Mouse (Mus musculus) embryonic facial prominence, embryonic 10.5 days (tissue): ENCODE results near the gene Tuft1. TPM values are rescaled to one million over a fixed set of nuclear protein-coding genes. Genes with fewer than 3 reads are reported as not detected.
"Not testable (repeated sequence)": the region's sequence is repeated elsewhere in the genome, so short reads cannot be mapped to it uniquely, and the experiment has no call there.

Experiments
- DNase-seq: peaks from one replicate; pipeline ENCODE4 v3.0.0-alpha.2; 2017; ENCODE audit warnings: low spot score
- H3K27ac ChIP-seq: fragments of 300-500 bp; sonication (generic); replicated peaks from 2 replicates; pipeline ENCODE4 v1.5.1; 2016; ENCODE audit warnings: mild to moderate bottlenecking
- H3K27me3 ChIP-seq: fragments of 300-500 bp; sonication (generic); replicated peaks from 2 replicates; pipeline ENCODE4 v1.6.1; 2016; ENCODE audit warnings: low read depth, mild to moderate bottlenecking; ENCODE audit not compliant: poor library complexity, severe bottlenecking
- H3K36me3 ChIP-seq: fragments of 300-500 bp; sonication (generic); replicated peaks from 2 replicates; pipeline ENCODE4 v1.6.1; 2016; ENCODE audit warnings: mild to moderate bottlenecking, moderate library complexity
- H3K4me1 ChIP-seq: fragments of 300-500 bp; sonication (generic); 2 replicates; pipeline ENCODE4 v1.6.1; 2016
- H3K4me3 ChIP-seq: fragments of 300-500 bp; sonication (generic); 2 replicates; pipeline ENCODE4 v1.5.1; 2016; ENCODE audit warnings: mild to moderate bottlenecking, moderate library complexity
- H3K9me3 ChIP-seq: fragments of 300-500 bp; sonication (generic); 2 replicates; pipeline ENCODE4 v1.6.1; 2016; ENCODE audit warnings: mild to moderate bottlenecking
- WGBS: fragments of 180-500 bp; shearing (Covaris S2); methylation state at CpG from one replicate; pipeline ENCODE4 v1.1.7; 2016; 5-methylcytosine and 5-hydroxymethylcytosine counted together
- polyA plus RNA-seq: library from polyadenylated mRNA; unstranded; fragments of >200 nt; fragmentation: Nextera tagmentation; extraction: Ambion mirVana; gene quantifications from 2 replicates; pipeline ENCODE4 v1.2.1, GENCODE M21; 2016

The Tuft1 gene
- 4.2 and 4.7 TPM in 2 replicates for polyA plus RNA-seq

DNA sequence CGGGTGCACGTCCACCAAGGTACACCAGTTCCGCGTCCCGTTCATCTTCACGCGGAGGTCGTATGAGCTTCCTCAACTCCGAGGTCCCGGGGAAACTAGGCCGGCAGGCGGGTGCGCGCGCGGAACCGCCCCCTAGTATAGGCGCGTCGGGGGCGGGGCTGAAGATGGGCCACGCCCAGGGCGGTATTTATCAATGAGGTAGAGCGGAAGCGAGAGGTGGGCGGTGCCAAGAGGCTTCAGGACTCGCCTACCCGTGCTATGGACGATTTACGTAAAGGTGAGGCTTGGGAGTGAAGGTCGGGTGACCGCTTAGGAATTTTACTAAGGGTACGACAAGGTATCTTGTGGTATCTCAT lies at the start of gene Tuft1:
Gene Tuft1, minus strand, starts transcription at position 133 of the 356 bp plus-strand sequence.
- H3K27ac ChIP-seq, DNase-seq, H3K4me1 ChIP-seq, H3K36me3 ChIP-seq, H3K9me3 ChIP-seq: not testable (repeated sequence)
- peak within 1 kb of the TSS; percentile 55 for H3K4me3 ChIP-seq
- under 1% methylated on average over 23 of the region's 33 CpGs for WGBS
- peaks cover 27% of the 10 kb centered on the region for H3K27me3 ChIP-seq

DNA sequence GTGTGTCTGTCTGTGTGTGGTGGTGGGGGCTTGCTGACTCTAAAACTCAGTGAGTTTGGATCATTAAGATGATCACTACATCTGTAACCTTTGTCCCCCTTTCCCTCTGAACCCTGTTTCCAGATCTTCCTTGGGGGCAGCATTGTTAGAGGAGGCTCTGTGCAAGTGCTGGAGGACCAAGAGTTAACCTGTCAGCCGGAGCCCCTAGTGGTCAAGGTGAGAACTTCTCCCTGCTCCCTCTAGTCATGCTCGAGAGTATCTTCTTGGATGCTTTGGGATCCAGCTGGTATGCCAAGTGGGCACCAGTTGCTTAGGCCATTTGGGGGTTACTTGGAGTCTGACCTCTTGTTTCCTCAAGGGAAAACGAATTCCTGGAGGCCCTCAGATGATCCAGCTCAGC lies 44.7 kb upstream of the Tuft1 start:
- not testable (repeated sequence) for H3K36me3 ChIP-seq, H3K4me1 ChIP-seq, H3K9me3 ChIP-seq, DNase-seq, H3K4me3 ChIP-seq, H3K27ac ChIP-seq, H3K27me3 ChIP-seq
- WGBS: 30% methylated on average over 3 of the region's 3 CpGs

DNA sequence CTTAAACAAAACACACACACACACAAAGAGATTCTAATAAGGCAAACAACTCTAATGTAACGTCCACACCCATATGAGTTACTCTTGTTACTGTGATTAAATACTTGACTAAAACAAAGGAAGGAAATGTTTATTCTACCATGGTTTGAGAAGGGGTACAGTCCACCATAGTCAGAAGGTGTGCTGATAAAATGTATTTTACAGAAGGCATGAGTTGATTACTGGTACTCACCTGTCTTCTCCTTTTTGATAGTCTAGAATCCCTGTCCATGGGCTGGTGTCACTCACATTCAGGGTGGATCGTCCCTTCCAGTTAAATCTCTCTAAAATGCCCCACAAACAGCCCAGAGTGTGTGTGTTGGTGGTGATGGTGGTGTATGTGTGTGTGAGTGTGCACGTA lies 44.2 kb upstream of the Tuft1 start:
- no peak for DNase-seq
- 87% methylated on average over 3 of the region's 3 CpGs for WGBS
- Histone ChIP-seq H3K4me3 (no peak overlapping the region), H3K4me1 (no peaks in the 10 kb centered on the region), H3K27me3 (no peaks in the 10 kb centered on the region), H3K36me3 (no peaks in the 10 kb centered on the region), H3K9me3 (peaks cover 3% of the 10 kb centered on the region; the same call in 1 of the 2 replicates), H3K27ac (no peak overlapping the region)

DNA sequence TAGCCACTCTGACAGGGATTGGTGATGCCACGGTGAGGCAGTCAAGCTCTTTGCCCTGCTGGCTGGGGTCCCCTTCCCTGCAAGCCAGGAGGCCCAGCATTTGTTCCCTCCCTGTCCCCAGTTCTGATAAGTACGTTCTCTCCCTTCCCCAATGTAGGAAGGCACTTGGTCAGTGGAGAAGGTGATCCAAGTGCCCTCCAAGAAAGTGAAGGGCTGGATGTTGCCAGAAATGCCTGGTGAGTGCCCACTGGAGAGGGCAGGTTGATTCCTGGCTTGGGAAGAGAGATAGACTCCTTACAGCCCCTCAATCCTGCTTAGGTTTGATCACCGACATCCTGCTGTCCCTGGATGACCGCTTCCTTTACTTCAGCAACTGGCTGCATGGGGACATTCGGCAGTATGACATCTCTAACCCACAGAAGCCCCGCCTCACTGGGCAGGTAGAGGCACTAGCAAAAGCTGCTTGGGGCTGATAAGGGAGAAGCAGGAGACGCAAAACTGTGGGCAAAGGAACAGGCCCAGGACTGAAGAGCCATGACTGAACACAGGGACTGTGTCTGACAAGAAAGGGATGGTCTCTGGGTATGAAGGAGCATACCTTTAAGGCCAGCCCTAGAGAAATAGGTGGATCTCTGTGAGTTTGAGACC lies 43.6 kb upstream of the Tuft1 start:
- H3K27me3 ChIP-seq, DNase-seq, H3K27ac ChIP-seq, H3K36me3 ChIP-seq, H3K4me3 ChIP-seq, H3K4me1 ChIP-seq, H3K9me3 ChIP-seq: not testable (repeated sequence)
- WGBS: 84% methylated on average over 7 of the region's 7 CpGs

- H3K27me3 ChIP-seq, H3K4me3 ChIP-seq, H3K9me3 ChIP-seq, H3K27ac ChIP-seq, DNase-seq, H3K36me3 ChIP-seq: not testable (repeated sequence)
- 87% methylated on average over 4 of the region's 4 CpGs for WGBS
- peaks cover 12% of the 10 kb centered on the region for H3K4me1 ChIP-seq
Observed at GRCm38 (mm10) chr3:94696257-94696656, 37.6 kb upstream of the Tuft1 start.

- not testable (repeated sequence) for H3K27ac ChIP-seq, H3K4me3 ChIP-seq, DNase-seq, H3K9me3 ChIP-seq, H3K27me3 ChIP-seq, H3K36me3 ChIP-seq
- peaks cover 12% of the 10 kb centered on the region for H3K4me1 ChIP-seq
- 87% methylated on average over 6 of the region's 6 CpGs for WGBS
Observed at GRCm38 (mm10) chr3:94695591-94695990, 36.9 kb upstream of the Tuft1 start.

DNA sequence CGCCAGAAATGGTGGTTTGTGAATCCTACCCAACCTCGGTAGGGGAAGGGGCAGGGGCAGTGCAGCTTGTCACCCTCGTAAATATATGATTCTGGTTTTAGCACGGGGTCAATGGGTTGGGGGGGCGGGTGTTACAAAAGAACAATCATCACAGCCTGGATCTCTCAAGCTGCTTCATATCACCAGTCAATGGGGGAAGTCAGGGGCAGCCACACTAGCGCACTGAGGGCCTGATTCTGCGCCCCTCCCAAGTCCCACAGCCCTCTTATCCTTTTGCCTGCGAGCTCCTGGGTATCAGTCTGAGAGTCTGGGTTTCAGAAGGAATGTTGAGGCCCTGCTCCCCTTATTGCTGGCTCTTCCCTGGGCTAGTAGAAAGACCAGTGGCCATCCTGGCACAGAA lies 35.2 kb upstream of the Tuft1 start:
- not testable (repeated sequence) for H3K27ac ChIP-seq, DNase-seq, H3K9me3 ChIP-seq, H3K27me3 ChIP-seq, H3K36me3 ChIP-seq, H3K4me3 ChIP-seq
- WGBS: 78% methylated on average over 7 of the region's 8 CpGs
- peaks cover 12% of the 10 kb centered on the region for H3K4me1 ChIP-seq

DNA sequence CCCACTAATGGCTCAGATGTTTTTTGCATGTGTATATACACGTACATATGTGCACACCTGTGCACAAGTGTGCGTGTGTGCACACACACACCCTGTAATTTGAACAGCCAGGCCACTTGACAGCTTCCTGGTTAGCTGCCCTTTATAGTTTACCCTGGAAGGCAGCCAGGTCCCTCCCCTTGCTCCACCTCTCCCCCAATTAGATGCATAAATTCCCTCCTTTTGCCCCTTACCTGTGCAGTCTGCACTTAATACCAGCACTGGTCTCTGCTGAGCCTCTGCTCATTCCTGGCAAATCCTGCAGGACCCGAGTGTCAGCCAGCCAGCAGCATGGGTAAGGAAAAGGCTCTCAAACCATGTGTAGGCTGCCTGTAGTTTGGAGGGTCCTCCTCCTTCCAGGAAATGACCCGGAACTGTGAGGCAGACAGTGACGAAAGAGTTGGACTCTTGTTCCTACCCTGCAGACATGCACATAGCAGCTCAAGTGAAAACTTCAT lies 34.7 kb upstream of the Tuft1 start, which contains the start of gene Selenbp2:
Gene Selenbp2, plus strand, starts transcription at position 228 of the 497 bp plus-strand sequence.
- peaks cover 12% of the 10 kb centered on the region for H3K4me1 ChIP-seq
- H3K4me3 ChIP-seq: no peak within 1 kb of the TSS
- H3K27ac ChIP-seq: no peak within 1 kb of the TSS
- H3K27me3 ChIP-seq: no peaks in the 10 kb centered on the region
- H3K9me3 ChIP-seq: no peaks in the 10 kb centered on the region
- no peak for DNase-seq
- H3K36me3 ChIP-seq: no peaks in the 10 kb centered on the region
- 64% methylated on average over 5 of the region's 5 CpGs for WGBS

DNA sequence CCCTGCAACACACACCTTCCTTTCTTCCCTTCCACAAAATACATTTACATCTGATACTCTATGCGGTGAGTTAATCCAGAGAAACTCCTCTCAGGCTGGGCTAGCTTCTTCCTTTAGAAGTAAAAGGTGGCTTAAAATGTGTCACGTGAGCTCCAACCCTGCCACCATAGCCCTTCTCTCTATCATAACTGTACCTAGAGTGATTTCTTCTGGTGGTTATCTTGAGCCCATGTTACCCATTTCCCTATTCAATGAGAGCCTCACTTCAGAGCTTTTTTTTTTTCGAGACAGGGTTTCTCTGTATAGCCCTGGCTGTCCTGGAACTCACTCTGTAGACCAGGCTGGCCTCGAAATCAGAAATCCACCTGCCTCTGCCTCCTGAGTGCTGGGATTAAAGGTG lies 33.0 kb upstream of the Tuft1 start:
- not testable (repeated sequence) for H3K27ac ChIP-seq, H3K4me3 ChIP-seq, H3K27me3 ChIP-seq, DNase-seq, H3K36me3 ChIP-seq, H3K9me3 ChIP-seq
- WGBS: 89% methylated on average over 4 of the region's 4 CpGs
- peaks cover 12% of the 10 kb centered on the region for H3K4me1 ChIP-seq

- Histone ChIP-seq H3K4me1 (peaks cover 12% of the 10 kb centered on the region), H3K36me3 (no peaks in the 10 kb centered on the region), H3K4me3 (no peak overlapping the region), H3K27ac (no peak overlapping the region), H3K9me3 (no peaks in the 10 kb centered on the region), H3K27me3 (no peaks in the 10 kb centered on the region)
- DNase-seq: no peak
Observed at GRCm38 (mm10) chr3:94690616-94691247, 32.1 kb upstream of the Tuft1 start.

DNA sequence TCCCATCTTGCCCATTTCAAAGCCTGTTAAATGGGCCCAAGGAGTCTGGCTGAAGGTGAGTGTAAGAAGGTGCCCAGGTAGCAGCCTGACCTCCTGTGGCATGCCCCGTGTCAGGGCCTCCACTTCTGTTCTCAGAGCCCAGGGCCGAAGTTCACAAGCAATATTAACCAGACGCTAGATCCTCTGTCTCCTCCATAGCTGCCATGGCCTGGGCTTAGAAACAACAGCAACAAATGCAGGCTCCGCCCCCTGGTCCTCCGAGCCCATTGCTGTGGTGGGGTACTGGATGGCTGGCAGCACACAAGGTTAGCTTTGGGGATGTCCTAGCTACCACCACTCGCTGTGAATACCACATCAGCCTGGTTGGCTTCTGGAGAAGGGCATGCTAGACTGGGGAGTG lies 31.5 kb upstream of the Tuft1 start:
- WGBS: 60% methylated on average over 6 of the region's 6 CpGs
- not testable (repeated sequence) for H3K9me3 ChIP-seq

GRCm38 (mm10) chr3:94689195-94689594 lies 30.5 kb upstream of the Tuft1 start:
- not testable (repeated sequence) for DNase-seq, H3K27ac ChIP-seq, H3K4me3 ChIP-seq, H3K9me3 ChIP-seq, H3K36me3 ChIP-seq, H3K27me3 ChIP-seq
- H3K4me1 ChIP-seq: peaks cover 12% of the 10 kb centered on the region
- 72% methylated on average over 1 of the region's 1 CpGs for WGBS

More for the DNA sequence above, 31.5 kb upstream of the Tuft1 start:
- not testable (repeated sequence) for H3K27ac ChIP-seq, H3K4me3 ChIP-seq, H3K36me3 ChIP-seq, H3K27me3 ChIP-seq, DNase-seq
- peaks cover 12% of the 10 kb centered on the region for H3K4me1 ChIP-seq

- H3K36me3 ChIP-seq, DNase-seq, H3K27me3 ChIP-seq, H3K27ac ChIP-seq, H3K9me3 ChIP-seq, H3K4me3 ChIP-seq: not testable (repeated sequence)
- H3K4me1 ChIP-seq: peaks cover 11% of the 10 kb centered on the region
- WGBS: 87% methylated on average over 3 of the region's 3 CpGs
Observed at GRCm38 (mm10) chr3:94688698-94689097, 30.0 kb upstream of the Tuft1 start.
